Mouse (Mus musculus) liver, postnatal 0 days (tissue): Measurements from ENCODE around the gene Trim15.
A peak's percentile ranks its signal among the peaks of the same experiment; 100 is the strongest.

Experiments
- CTCF ChIP-seq: sonication (generic); IDR thresholded peaks from 2 replicates; pipeline ENCODE4 v1.5.1; 2016; ENCODE audit warnings: antibody characterized with exemption, low read depth
- EP300 ChIP-seq: IDR thresholded peaks from 2 replicates; pipeline ENCODE4 v1.6.1; 2016; ENCODE audit warnings: antibody characterized with exemption, low read depth, mild to moderate bottlenecking

GRCm38 (mm10) chr17:36836874-36837647 lies 29.9 kb downstream of the Trim15 start, which contains the start of gene Trim26:
- peak; percentile 31; the same call in 1 of the 2 replicates for TF ChIP-seq EP300
- TF ChIP-seq CTCF, result no peak
